Mouse (Mus musculus): ENCODE results near the gene Cldn13.
"Not testable (repeated sequence)": the region's sequence is repeated elsewhere in the genome, so short reads cannot be mapped to it uniquely, and the experiment has no call there.

The Cldn13 gene

DNA sequence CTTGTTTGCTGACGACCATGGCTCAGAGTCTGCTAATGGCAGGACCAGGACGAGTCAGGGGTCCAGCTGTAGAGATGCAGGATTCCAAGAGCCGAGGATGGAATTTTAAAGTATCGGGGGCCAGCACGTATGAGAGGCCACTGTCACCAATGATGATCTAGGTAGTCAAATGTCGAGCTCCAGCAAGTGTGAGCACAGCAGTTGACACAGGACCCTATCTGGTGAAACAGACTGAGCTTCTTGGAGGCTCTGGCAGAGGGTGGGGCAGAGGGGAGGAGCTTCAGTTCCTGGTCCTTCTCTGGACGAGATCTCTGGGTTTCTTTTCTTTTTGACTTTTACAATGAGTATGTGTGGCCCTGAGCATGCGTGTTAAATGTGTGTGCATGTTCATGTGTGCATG, at the start of gene Cldn13:
TSS of gene Cldn13 (minus strand) at position 216 of the 400 bp plus-strand sequence.
- no peak for DNase-seq (ENCODE audit: inconsistent age in 2 of 2, low spot score in 1 of 2)

DNA sequence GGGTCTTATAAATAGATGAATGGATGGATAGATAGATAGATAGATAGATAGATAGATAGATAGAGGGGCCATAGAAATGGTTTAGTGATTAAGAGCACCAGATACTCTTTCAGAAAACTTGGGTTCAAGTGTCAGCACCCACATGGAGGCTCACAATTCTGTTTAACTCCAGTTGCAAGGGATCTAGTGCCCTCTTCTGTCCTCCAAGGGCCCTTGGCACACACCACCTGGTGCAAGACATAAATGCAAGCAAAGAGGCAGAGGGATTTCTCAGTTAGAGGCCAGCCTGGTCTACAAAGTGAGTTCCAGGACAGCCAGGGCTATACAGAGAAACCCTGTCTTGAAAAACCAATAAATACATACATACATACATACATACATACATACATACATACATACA, 49.3 kb upstream of the Cldn13 start:
- not testable (repeated sequence) for DNase-seq (ENCODE audit: inconsistent age in 2 of 2, low spot score in 1 of 2)

GRCm38 (mm10) chr5:134963546-134963945, 48.2 kb upstream of the Cldn13 start:
- no peak for DNase-seq (ENCODE audit: inconsistent age in 2 of 2, low spot score in 1 of 2)

- DNase-seq (ENCODE audit: inconsistent age in 2 of 2, low spot score in 1 of 2): peak; percentile 42 to 81
Observed at GRCm38 (mm10) chr5:134961519-134961918, 46.2 kb upstream of the Cldn13 start.

DNA sequence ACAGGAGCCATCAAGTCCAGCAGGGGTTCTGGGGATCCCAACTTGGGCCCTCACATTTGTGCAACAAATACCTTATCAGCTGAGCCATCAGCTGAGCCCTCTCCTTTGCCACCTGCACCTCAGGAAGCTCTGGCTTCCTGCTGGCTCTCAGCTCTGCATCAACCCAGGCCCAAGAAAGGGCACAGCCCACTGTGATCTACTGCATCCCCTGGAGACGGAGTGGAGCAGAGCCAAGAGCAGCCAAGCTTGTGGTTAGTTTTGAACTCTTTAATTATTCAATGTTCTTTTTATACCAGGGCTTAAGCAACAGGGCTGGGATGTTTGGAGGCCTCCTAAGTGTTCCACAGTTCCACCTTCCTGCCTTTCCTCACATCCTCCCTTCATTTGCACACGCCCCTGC, 45.1 kb upstream of the Cldn13 start:
- DNase-seq (ENCODE audit: inconsistent age in 2 of 2, low spot score in 1 of 2): no peak

DNA sequence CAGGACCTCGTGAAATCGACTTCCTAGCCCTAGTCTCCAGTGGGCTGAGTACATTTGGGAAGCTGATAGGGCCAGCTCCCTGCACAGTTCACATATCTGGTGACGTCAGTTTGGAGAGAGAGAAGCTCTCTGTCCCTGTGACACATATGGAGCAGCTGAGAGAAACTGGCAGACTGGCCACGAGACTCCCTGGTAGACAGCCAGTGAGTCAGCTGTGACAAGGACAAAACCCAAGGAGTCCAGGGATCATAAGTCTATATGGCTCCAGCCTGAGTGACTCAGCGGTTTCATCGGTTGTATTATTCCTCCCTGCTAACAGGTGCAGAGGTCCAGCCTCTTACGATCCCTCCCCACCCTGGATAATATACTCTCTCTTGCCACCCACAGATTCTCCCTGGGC, 43.8 kb upstream of the Cldn13 start:
- DNase-seq (ENCODE audit: inconsistent age in 2 of 2, low spot score in 1 of 2): peak; percentile 90 to 92

- DNase-seq (ENCODE audit: inconsistent age in 2 of 2, low spot score in 1 of 2): no peak
Observed at GRCm38 (mm10) chr5:134955491-134955890, 40.2 kb upstream of the Cldn13 start.

DNA sequence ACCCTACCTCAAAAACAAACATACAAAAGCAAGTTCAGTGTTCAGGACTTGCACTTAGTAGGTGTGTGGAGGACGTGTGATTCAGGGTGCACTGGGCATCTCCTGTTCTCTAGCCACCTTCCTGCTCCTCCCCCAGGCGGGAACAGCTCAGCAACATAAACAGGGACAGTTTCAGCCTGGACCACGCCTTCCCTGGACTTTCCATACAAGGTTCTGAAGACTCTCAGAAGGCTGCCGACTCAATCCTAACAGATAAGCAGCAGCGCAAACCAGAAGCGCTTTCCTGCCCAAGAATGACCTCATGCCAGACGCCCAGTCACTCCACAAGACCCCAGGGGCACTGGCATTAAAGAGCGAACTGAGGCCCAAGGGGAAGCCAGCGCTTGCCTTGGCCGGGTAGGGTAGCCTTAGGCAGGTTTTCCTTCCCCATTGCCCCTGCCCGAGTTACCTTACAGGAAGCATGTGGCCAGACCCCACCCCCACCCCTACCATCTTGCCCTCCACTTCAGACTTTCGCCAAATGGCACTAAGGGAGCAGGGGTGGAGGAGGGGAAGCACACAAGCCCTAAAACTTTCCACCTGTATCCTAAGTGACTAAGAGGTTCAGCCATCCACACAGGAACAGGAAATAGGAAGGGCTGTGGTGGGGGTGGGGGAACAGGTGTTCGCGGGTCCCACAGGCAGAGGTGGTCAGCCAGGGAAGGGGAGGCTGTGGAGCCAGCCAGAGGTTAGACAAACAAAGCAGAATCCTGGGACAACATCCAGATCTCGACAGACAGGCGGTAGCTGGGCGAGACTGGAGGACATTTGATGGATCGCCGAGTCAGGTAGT, 35.9 kb upstream of the Cldn13 start:
- DNase-seq (ENCODE audit: inconsistent age in 2 of 2, low spot score in 1 of 2): no peak

DNA sequence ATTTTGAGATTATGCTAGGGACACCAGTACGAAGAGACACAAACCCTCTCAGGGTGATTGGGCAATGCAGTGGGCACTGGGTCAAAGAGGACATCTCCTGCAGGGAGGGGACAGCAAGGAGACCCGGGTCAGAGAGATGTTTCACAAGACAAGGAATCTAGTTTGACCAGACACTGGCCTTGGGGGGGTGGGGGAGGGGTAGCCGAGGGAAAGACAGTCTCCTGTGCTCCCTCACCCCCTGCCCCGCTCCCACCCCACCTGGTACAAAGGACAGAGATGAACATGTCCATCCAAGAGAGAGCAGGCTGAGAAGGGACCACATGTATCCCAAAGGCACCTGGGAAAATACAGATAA, 32.7 kb upstream of the Cldn13 start:
- no peak for DNase-seq (ENCODE audit: inconsistent age in 2 of 2, low spot score in 1 of 2)

- no peak for DNase-seq (ENCODE audit: inconsistent age in 2 of 2, low spot score in 1 of 2)
Observed at GRCm38 (mm10) chr5:134947420-134948084, 32.2 kb upstream of the Cldn13 start.

DNA sequence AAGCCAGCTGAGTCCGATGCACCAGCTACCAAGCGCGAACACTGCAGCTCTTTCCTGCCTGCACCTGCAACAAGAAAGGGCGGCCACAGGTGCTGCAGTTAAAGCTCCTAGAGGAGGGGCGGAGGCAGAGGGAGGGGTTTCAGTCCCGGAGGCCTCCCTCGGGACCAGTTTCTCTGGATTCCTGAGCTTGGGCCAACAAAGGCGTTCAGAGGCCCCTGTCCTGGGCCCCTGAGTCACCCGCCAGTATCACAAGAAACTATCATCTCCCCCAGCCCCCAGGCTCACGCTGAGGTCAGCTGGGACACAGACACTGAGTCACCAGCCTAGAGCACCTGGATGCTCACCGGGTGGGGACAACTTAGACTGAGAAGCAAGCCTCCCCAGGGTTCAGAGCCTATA, 31.5 kb upstream of the Cldn13 start, which contains the start of gene Cldn4:
TSS of gene Cldn4 (minus strand) at position 78 of the 399 bp plus-strand sequence.
- DNase-seq (ENCODE audit: inconsistent age in 2 of 2, low spot score in 1 of 2): no peak

- no peak for DNase-seq (ENCODE audit: inconsistent age in 2 of 2, low spot score in 1 of 2)
Observed at GRCm38 (mm10) chr5:134946063-134946856, 30.9 kb upstream of the Cldn13 start.

- DNase-seq (ENCODE audit: inconsistent age in 2 of 2, low spot score in 1 of 2): no peak
Observed at GRCm38 (mm10) chr5:134945266-134945959, 30.1 kb upstream of the Cldn13 start.

GRCm38 (mm10) chr5:134944179-134944578, 28.9 kb upstream of the Cldn13 start:
- no peak for DNase-seq (ENCODE audit: inconsistent age in 2 of 2, low spot score in 1 of 2)

GRCm38 (mm10) chr5:134942740-134943139, 27.4 kb upstream of the Cldn13 start:
- DNase-seq (ENCODE audit: inconsistent age in 2 of 2, low spot score in 1 of 2): peak; percentile 59 to 89

DNA sequence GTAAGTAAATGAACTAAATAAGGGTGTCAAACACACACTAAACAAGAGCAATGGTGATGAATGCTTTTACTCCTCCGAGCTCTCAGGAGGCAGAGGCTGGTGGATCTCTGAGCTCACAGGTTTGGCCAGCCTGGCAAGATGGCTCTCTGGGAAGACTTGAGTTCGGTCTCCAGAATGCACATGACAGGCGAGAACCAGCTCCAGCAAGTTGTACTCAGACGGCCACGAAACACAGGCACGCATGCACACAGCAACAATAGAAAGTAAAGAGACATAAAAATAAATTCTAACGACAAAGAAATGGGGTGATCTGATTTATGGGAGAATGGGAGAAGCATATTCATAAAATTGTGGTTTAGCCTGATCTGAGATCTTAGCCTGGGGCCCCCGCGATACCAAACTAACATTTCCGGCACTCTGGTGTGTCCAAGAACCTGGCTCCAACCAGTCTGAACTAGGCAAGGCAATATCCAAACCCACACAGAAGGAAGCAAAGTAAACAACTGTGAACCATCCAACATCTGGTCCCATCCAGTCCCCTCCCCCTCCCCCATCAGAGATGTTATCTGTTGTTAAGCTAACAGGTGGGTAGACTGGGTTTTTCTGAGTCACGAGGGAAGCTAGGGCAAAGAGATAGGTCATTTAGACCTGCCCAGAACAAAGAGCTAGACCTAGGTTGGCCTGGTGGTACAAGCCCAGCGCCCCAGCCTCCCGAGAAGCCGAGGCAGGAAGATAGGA, 26.3 kb upstream of the Cldn13 start:
- no peak for DNase-seq (ENCODE audit: inconsistent age in 2 of 2, low spot score in 1 of 2)

DNA sequence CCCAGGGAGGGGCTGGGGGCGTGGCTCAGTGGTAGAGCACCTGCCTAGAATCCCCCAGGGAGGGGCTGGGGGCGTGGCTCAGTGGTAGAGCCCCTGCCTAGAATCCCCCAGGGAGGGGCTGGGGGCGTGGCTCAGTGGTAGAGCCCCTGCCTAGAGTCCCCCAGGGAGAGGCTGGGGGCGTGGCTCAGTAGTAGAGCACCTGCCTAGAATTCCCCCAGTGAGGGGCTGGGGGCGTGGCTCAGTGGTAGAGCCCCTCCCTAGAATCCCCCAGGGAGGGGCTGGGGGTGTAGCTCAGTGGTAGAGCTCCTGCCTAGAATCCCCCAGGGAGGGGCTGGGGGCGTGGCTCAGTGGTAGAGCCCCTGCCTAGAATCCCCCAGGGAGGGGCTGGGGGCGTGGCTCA, 24.2 kb upstream of the Cldn13 start:
- DNase-seq (ENCODE audit: inconsistent age in 2 of 2, low spot score in 1 of 2): not testable (repeated sequence)

DNA sequence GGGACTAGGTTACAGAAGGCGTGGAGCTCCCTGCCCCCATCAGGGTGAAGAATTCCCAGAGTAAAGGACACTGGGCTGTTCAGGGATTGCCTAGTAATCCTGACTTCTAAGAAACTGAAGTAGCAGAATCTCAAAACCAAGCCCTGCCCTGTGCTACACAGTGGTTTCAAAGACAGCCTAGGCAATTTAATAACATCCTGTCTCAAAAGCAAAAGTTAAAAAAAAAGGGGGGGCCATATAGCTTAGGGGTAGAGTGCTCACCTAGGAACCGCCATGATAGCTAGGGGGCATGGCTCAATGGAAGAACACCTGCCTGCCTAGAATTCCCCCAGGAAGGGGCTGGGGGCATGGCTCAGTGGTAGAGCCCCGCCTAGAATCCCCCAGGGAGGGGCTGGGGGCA, 23.7 kb upstream of the Cldn13 start:
- no peak for DNase-seq (ENCODE audit: inconsistent age in 2 of 2, low spot score in 1 of 2)

- DNase-seq (ENCODE audit: inconsistent age in 2 of 2, low spot score in 1 of 2): no peak
Observed at GRCm38 (mm10) chr5:134936626-134937185, 21.4 kb upstream of the Cldn13 start.

DNA sequence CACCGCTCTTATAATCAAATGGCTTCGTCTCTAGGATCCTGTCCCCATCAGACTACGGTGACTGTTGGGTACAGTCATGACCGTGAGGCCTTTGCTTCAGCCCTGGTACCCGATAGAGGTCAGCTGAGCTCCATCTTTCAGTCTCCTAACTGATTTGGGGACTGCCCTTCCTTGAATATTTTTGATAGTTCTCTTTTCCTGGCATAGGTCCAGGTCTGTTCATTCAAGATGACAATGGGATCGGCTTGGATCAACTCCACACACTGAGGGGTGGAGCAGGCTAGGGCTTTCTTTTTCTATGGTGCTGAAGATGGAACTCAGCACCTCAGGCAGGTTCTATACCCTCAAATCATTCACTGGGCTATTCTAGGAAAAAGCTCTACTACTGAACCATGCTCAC, 20.7 kb upstream of the Cldn13 start:
- DNase-seq (ENCODE audit: inconsistent age in 2 of 2, low spot score in 1 of 2): no peak
